Mouse (Mus musculus) MEL (cell line): ENCODE data around the gene Ddias. TPM values are rescaled to one million over a fixed set of nuclear protein-coding genes. Genes with fewer than 3 reads are reported as not detected.

Experiments
- DNase-seq: peaks from one replicate; pipeline ENCODE4 v3.0.0; 2011; ENCODE audit warnings: low read depth, low spot score
- H3K27ac ChIP-seq: 2 replicates; pipeline ENCODE4 v1.5.1; 2012; ENCODE audit warnings: low read depth, mild to moderate bottlenecking, control low read depth, low read length, moderate library complexity; ENCODE audit not compliant: control insufficient read depth
- H3K27me3 ChIP-seq, 2 experiments: fragments of 150-350 bp in 1 of 2; sonication (generic) in 1 of 2; 2 replicates each; pipeline ENCODE4 v1.6.1; 2012; ENCODE audit warnings: low read length in 2 of 2, mild to moderate bottlenecking in 2 of 2, improper control_type of control experiment in 1 of 2, moderate library complexity in 1 of 2; ENCODE audit not compliant: insufficient read depth in 2 of 2, control insufficient read depth in 1 of 2
- H3K36me3 ChIP-seq, 2 experiments: 2 replicates each; pipeline ENCODE4 v1.6.1; 2012 to 2014; ENCODE audit warnings: low read length in 2 of 2, improper control_type of control experiment in 1 of 2, inconsistent platforms in 1 of 2, mild to moderate bottlenecking in 1 of 2; ENCODE audit not compliant: insufficient read depth in 2 of 2, control insufficient read depth in 1 of 2
- H3K4me1 ChIP-seq, 2 experiments: fragments of 150-350 bp in 1 of 2; sonication (generic) in 1 of 2; 2 replicates each; pipeline ENCODE4 v1.6.1; 2012; ENCODE audit warnings: low read length in 2 of 2, improper control_type of control experiment in 1 of 2, mild to moderate bottlenecking in 1 of 2; ENCODE audit not compliant: insufficient read depth in 2 of 2, control insufficient read depth in 1 of 2
- H3K4me3 ChIP-seq, 2 experiments: fragments of 150-350 bp in 1 of 2; sonication (generic) in 1 of 2; 2 replicates each; pipeline ENCODE4 v1.5.1; 2012; ENCODE audit warnings: low read depth in 2 of 2, low read length in 2 of 2, mild to moderate bottlenecking in 2 of 2, moderate library complexity in 2 of 2, control low read depth in 1 of 2, improper control_type of control experiment in 1 of 2; ENCODE audit not compliant: control insufficient read depth in 1 of 2, insufficient read depth in 1 of 2
- H3K79me2 ChIP-seq: 2 replicates; pipeline ENCODE4 v1.6.1; 2012; ENCODE audit warnings: mild to moderate bottlenecking, low read length, moderate library complexity; ENCODE audit not compliant: control insufficient read depth, poor library complexity, insufficient read depth
- H3K9ac ChIP-seq: 2 replicates; pipeline ENCODE4 v1.6.1; 2012; ENCODE audit warnings: low read depth, mild to moderate bottlenecking, control low read depth, low read length, moderate library complexity; ENCODE audit not compliant: control insufficient read depth, poor library complexity, severe bottlenecking
- H3K9me3 ChIP-seq: fragments of 150-350 bp; sonication (generic); replicated peaks from 2 replicates; pipeline ENCODE4 v1.6.1; 2012; ENCODE audit warnings: mild to moderate bottlenecking, low read length, improper control_type of control experiment, moderate library complexity; ENCODE audit not compliant: insufficient read depth
- EP300 ChIP-seq, 2 experiments: IDR thresholded peaks; 2 replicates each; pipeline ENCODE4 v1.6.1; 2011; ENCODE audit warnings: improper control_type of control experiment in 2 of 2, low read length in 2 of 2, low read depth in 1 of 2, mild to moderate bottlenecking in 1 of 2
- ETS1 ChIP-seq: IDR thresholded peaks from 2 replicates; pipeline ENCODE4 v1.6.1; 2012; ENCODE audit warnings: low read depth, mild to moderate bottlenecking, inconsistent platforms, low read length, improper control_type of control experiment, moderate library complexity
- GABPA ChIP-seq: IDR thresholded peaks from 2 replicates; pipeline ENCODE4 v1.6.1; 2012; ENCODE audit warnings: low read depth, mild to moderate bottlenecking, inconsistent platforms, low read length, improper control_type of control experiment, moderate library complexity
- HCFC1 ChIP-seq: IDR thresholded peaks from 2 replicates; pipeline ENCODE4 v1.6.1; 2012; ENCODE audit warnings: low read depth, mild to moderate bottlenecking, inconsistent platforms, low read length, improper control_type of control experiment, moderate library complexity
- KAT2A ChIP-seq: conservative IDR thresholded peaks from 2 replicates; pipeline ENCODE4 v1.6.1; 2012; ENCODE audit warnings: low read depth, low read length, improper control_type of control experiment, inconsistent platforms
- MAFK ChIP-seq: IDR thresholded peaks from 2 replicates; pipeline ENCODE4 v1.6.1; 2011; ENCODE audit warnings: low read depth, mild to moderate bottlenecking, low read length, improper control_type of control experiment, borderline replicate concordance
- MAX ChIP-seq: IDR thresholded peaks from 2 replicates; pipeline ENCODE4 v1.6.1; 2011; ENCODE audit warnings: low read length, improper control_type of control experiment
- MAZ ChIP-seq: IDR thresholded peaks from 2 replicates; pipeline ENCODE4 v1.6.1; 2012; ENCODE audit warnings: low read depth, mild to moderate bottlenecking, inconsistent platforms, low read length, improper control_type of control experiment
- MXI1 ChIP-seq: IDR thresholded peaks from 2 replicates; pipeline ENCODE4 v1.6.1; 2011; ENCODE audit warnings: mild to moderate bottlenecking, low read depth, low read length, improper control_type of control experiment
- MYB ChIP-seq: IDR thresholded peaks from 2 replicates; pipeline ENCODE4 v1.6.1; 2011; ENCODE audit warnings: mild to moderate bottlenecking, low read depth, low read length, improper control_type of control experiment
- MYC ChIP-seq: IDR thresholded peaks from 2 replicates; pipeline ENCODE4 v1.6.1; 2011; ENCODE audit warnings: low read depth, mild to moderate bottlenecking, low read length, improper control_type of control experiment, moderate library complexity
- NELFE ChIP-seq: IDR thresholded peaks from 2 replicates; pipeline ENCODE4 v1.6.1; 2011; ENCODE audit warnings: low read depth, low read length, improper control_type of control experiment
- NRF1 ChIP-seq: IDR thresholded peaks from 2 replicates; pipeline ENCODE4 v1.6.1; 2014; ENCODE audit warnings: low read depth, mild to moderate bottlenecking, inconsistent platforms, low read length, improper control_type of control experiment, moderate library complexity; ENCODE audit not compliant: poor library complexity, insufficient read depth, severe bottlenecking
- POLR2AphosphoS5 ChIP-seq: IDR thresholded peaks from 2 replicates; pipeline ENCODE4 v1.6.1; 2012; ENCODE audit warnings: low read depth, borderline replicate concordance, mild to moderate bottlenecking, inconsistent platforms, low read length, moderate library complexity, mixed read lengths
- RAD21 ChIP-seq: IDR thresholded peaks from 2 replicates; pipeline ENCODE4 v1.6.1; 2011; ENCODE audit warnings: mild to moderate bottlenecking, low read depth, low read length, improper control_type of control experiment
- RCOR1 ChIP-seq: IDR thresholded peaks from 2 replicates; pipeline ENCODE4 v1.6.1; 2012; ENCODE audit warnings: low read depth, mild to moderate bottlenecking, inconsistent platforms, low read length, improper control_type of control experiment
- SMC3 ChIP-seq: IDR thresholded peaks from 2 replicates; pipeline ENCODE4 v1.6.1; 2011; ENCODE audit warnings: low read depth, low read length, improper control_type of control experiment
- TCF12 ChIP-seq: IDR thresholded peaks from 2 replicates; pipeline ENCODE4 v1.6.1; 2014; ENCODE audit warnings: low read depth, mild to moderate bottlenecking, inconsistent platforms, low read length, improper control_type of control experiment, moderate library complexity
- UBTF ChIP-seq: IDR thresholded peaks from 2 replicates; pipeline ENCODE4 v1.6.1; 2012; ENCODE audit warnings: low read depth, mild to moderate bottlenecking, inconsistent platforms, low read length, improper control_type of control experiment, moderate library complexity, borderline replicate concordance; ENCODE audit not compliant: insufficient read depth
- ZC3H11A ChIP-seq: IDR thresholded peaks from 2 replicates; pipeline ENCODE4 v1.6.1; 2012; ENCODE audit warnings: low read depth, mild to moderate bottlenecking, inconsistent platforms, low read length, improper control_type of control experiment
- ZKSCAN1 ChIP-seq: IDR thresholded peaks from 2 replicates; pipeline ENCODE4 v1.6.1; 2012; ENCODE audit warnings: low read depth, mild to moderate bottlenecking, inconsistent platforms, low read length, improper control_type of control experiment, moderate library complexity
- ZMIZ1 ChIP-seq: IDR thresholded peaks from 2 replicates; pipeline ENCODE4 v1.6.1; 2012; ENCODE audit warnings: low read depth, mild to moderate bottlenecking, inconsistent platforms, low read length, improper control_type of control experiment, moderate library complexity
- ZNF384 ChIP-seq: IDR thresholded peaks from 2 replicates; pipeline ENCODE4 v1.6.1; 2012; ENCODE audit warnings: low read depth, mild to moderate bottlenecking, inconsistent platforms, low read length, improper control_type of control experiment
- polyA plus RNA-seq, 2 experiments: library from polyadenylated mRNA; stranded (reverse) in 1 of 2; unstranded in 1 of 2; fragments of >175 nt in 1 of 2; fragments of >200 nt in 1 of 2; gene quantifications; 2 replicates each; pipeline versions ENCODE4 v1.2.1 to v1.2.4; 2012; ENCODE audit warnings: low replicate concordance in 2 of 2, low read depth in 1 of 2; ENCODE audit not compliant: insufficient read length in 2 of 2, insufficient read depth in 1 of 2, missing spikeins in 1 of 2
- total RNA-seq: library from RNA; depleted of rRNA; stranded (reverse); fragments of 300-350 nt; gene quantifications from 2 replicates; pipeline ENCODE4 v1.2.3, GENCODE M21; 2012

The Ddias gene
- total and polyA plus RNA-seq, 3 experiments = 19.9 to 23.5 TPM; not detected in 1

- Histone ChIP-seq H3K4me3 (no peak overlapping the region), H3K9me3 (no peaks in the 10 kb centered on the region), H3K9ac (no peak overlapping the region), H3K27ac (no peak overlapping the region), H3K27me3 (no peaks in the 10 kb centered on the region; a peak in 1 of 4 replicates), H3K36me3 (no peaks in the 10 kb centered on the region), H3K4me1 (no peaks in the 10 kb centered on the region), H3K79me2 (no peaks in the 10 kb centered on the region)
- no peak for DNase-seq
- TF ChIP-seq SMC3 (no peak), RAD21 (no peak), ZKSCAN1 (no peak), MAZ (no peak), ZMIZ1 (no peak), RCOR1 (no peak), MAX (no peak), ETS1 (no peak), ZNF384 (no peak), TCF12 (no peak)
Observed at GRCm38 (mm10) chr7:92826248-92826647, 47.8 kb downstream of the Ddias start.

GRCm38 (mm10) chr7:92822409-92823101 is 51.5 kb downstream of the Ddias start:
- TF ChIP-seq ZC3H11A = no peak
- TF ChIP-seq GABPA = no peak
- no peak for TF ChIP-seq MYB
- no peak for TF ChIP-seq NELFE
- H3K4me1 ChIP-seq = no peaks in the 10 kb centered on the region
- H3K4me3 ChIP-seq = no peak overlapping the region
- no peak overlapping the region for H3K9ac ChIP-seq
- DNase-seq = no peak
- H3K36me3 ChIP-seq = no peaks in the 10 kb centered on the region
- no peaks in the 10 kb centered on the region for H3K79me2 ChIP-seq
- no peaks in the 10 kb centered on the region for H3K27me3 ChIP-seq
- H3K9me3 ChIP-seq = no peaks in the 10 kb centered on the region
- no peak overlapping the region for H3K27ac ChIP-seq

GRCm38 (mm10) chr7:92821871-92822270 is 52.2 kb downstream of the Ddias start:
- Histone ChIP-seq H3K79me2 (no peaks in the 10 kb centered on the region), H3K4me1 (no peaks in the 10 kb centered on the region), H3K27ac (no peak overlapping the region), H3K36me3 (no peaks in the 10 kb centered on the region), H3K27me3 (no peaks in the 10 kb centered on the region), H3K9me3 (no peaks in the 10 kb centered on the region), H3K9ac (no peak overlapping the region), H3K4me3 (no peak overlapping the region)
- no peak for DNase-seq
- no peak for TF ChIP-seq POLR2AphosphoS5
- no peak for TF ChIP-seq MAFK
- TF ChIP-seq MXI1 = no peak
- TF ChIP-seq HCFC1 = no peak
- TF ChIP-seq MYC = no peak
- no peak for TF ChIP-seq EP300 (IDR thresholded peaks at IDR 0.05; ENCODE audit: low read depth in 1 of 2, low read length in 2 of 2)
- no peak for TF ChIP-seq NRF1
- TF ChIP-seq ZMIZ1 = no peak
- no peak for TF ChIP-seq UBTF
- TF ChIP-seq KAT2A = no peak
- no peak for TF ChIP-seq RCOR1
